Mouse (Mus musculus) G1E-ER4 (cell line): ENCODE measurements around the gene Nol9. TPM values are rescaled to one million over a fixed set of nuclear protein-coding genes. Genes with fewer than 3 reads are reported as not detected.

Source experiments
- GATA1 ChIP-seq: IDR thresholded peaks from one replicate; pipeline ENCODE4 v1.8.0; 2012; ENCODE audit warnings: low read length, inconsistent platforms
- polyA plus RNA-seq: library from polyadenylated mRNA; stranded (reverse); fragments of >175 nt; gene quantifications from 2 replicates; pipeline ENCODE4 v1.2.3, GENCODE M21; 2012

Gene Nol9
- polyA plus RNA-seq, 1 experiment = 93.4 TPM

- no peak for TF ChIP-seq GATA1
Observed at GRCm38 (mm10) chr4:152072655-152073054, 33.5 kb downstream of the Nol9 start.

GRCm38 (mm10) chr4:152073715-152074114 is 34.6 kb downstream of the Nol9 start:
- no peak for TF ChIP-seq GATA1

- TF ChIP-seq GATA1 = no peak
Observed at GRCm38 (mm10) chr4:152074548-152074947, 35.4 kb downstream of the Nol9 start.

- TF ChIP-seq GATA1 = no peak
Observed at GRCm38 (mm10) chr4:152077191-152077590, 38.1 kb downstream of the Nol9 start.

- TF ChIP-seq GATA1 = no peak
Observed at GRCm38 (mm10) chr4:152078105-152078530, 39.0 kb downstream of the Nol9 start.

- no peak for TF ChIP-seq GATA1
Observed at GRCm38 (mm10) chr4:152079261-152079660, 40.1 kb downstream of the Nol9 start.

- TF ChIP-seq GATA1 = no peak
Observed at GRCm38 (mm10) chr4:152079931-152080330, 40.8 kb downstream of the Nol9 start.

GRCm38 (mm10) chr4:152083611-152084220 is 44.6 kb downstream of the Nol9 start:
- no peak for TF ChIP-seq GATA1

GRCm38 (mm10) chr4:152084616-152085015 is 45.5 kb downstream of the Nol9 start:
- TF ChIP-seq GATA1 = no peak

- TF ChIP-seq GATA1 = no peak
Observed at GRCm38 (mm10) chr4:152086505-152087210, 47.5 kb downstream of the Nol9 start.

GRCm38 (mm10) chr4:152087211-152088081 is 48.3 kb downstream of the Nol9 start:
- no peak for TF ChIP-seq GATA1

- no peak for TF ChIP-seq GATA1
Observed at GRCm38 (mm10) chr4:152088133-152088532, 49.0 kb downstream of the Nol9 start.

GRCm38 (mm10) chr4:152088556-152089120 is 49.5 kb downstream of the Nol9 start:
- TF ChIP-seq GATA1 = no peak

- TF ChIP-seq GATA1 = no peak
Observed at GRCm38 (mm10) chr4:152090191-152090590, 51.1 kb downstream of the Nol9 start.

- no peak for TF ChIP-seq GATA1
Observed at GRCm38 (mm10) chr4:152092751-152093293, 53.7 kb downstream of the Nol9 start.
